Mouse (Mus musculus): ENCODE measurements around the gene Lmx1b. TPM values are rescaled to one million over a fixed set of nuclear protein-coding genes. Genes with fewer than 3 reads are reported as not detected.

Lmx1b gene
- total and polyA plus RNA-seq, 3 experiments = 0.08 to 0.18 TPM; not detected in 1

DNA sequence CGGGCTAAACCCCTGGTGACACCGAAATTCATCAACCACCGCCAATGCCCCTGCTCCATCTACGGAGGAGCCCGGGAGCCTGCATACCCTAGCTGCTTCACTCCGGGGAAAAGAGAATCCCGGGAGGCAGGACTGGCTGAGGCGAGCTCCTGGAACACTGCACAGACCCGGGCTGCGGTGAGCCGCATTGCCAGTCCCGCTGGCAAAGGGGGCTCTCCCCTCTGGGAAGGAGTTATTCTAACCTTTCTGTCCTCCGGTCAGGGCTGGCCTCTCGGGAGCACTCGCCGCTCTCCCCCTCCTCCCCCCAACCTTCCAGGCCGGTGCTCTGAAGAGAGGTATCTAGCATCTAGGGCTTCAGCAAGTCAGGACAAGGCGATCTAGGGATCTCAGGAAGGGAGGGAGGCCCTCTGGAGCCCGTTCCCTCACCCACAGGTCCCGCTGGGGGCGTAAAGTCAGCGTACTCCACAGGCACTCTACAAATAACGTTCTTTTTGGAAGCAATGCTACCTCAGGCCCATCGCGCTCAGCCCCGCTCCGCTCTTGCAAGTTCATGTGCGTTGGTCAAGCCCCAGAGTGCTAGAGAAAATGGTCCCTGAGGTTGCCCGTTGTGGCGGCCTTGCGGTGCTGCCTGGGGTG, 8.5 kb downstream of the Lmx1b start:
- no peak overlapping the region for H3K4me3 ChIP-seq
- H3K27ac ChIP-seq = no peak overlapping the region
- no peak overlapping the region for H3K9ac ChIP-seq (ENCODE audit: low read depth, low read length)
- intact Hi-C loops (cut with DNase I) = no loop called here
- TF ChIP-seq CTCF (IDR thresholded peaks at IDR 0.05) (no peak), POLR2A (IDR thresholded peaks at IDR 0.05; ENCODE audit: insufficient read depth, low read depth, low read length) (no peak), EP300 (IDR thresholded peaks at IDR 0.05; ENCODE audit: insufficient read depth, low read depth, low read length) (no peak)
- DNase-seq = no peak
- H3K27me3 ChIP-seq (ENCODE audit: control insufficient read depth, insufficient read depth, low read length) = peaks cover 49% of the 10 kb centered on the region
- H3K79me2 ChIP-seq (replicated peaks; ENCODE audit: control insufficient read depth, insufficient read depth, low read length) = no peaks in the 10 kb centered on the region
- no peaks in the 10 kb centered on the region for H3K4me1 ChIP-seq (ENCODE audit: control insufficient read depth, insufficient read depth, low read length)
- no peaks in the 10 kb centered on the region for H3K36me3 ChIP-seq (ENCODE audit: control insufficient read depth, insufficient read depth, low read length)
- WGBS = 3% methylated on average over 31 of the region's 31 CpGs

GRCm38 (mm10) chr2:33631022-33631707, 9.1 kb downstream of the Lmx1b start:
- no peak overlapping the region for H3K9ac ChIP-seq (ENCODE audit: low read depth, low read length)
- intact Hi-C loops (cut with DNase I) = no loop called here
- no peak overlapping the region for H3K27ac ChIP-seq
- no peaks in the 10 kb centered on the region for H3K79me2 ChIP-seq (replicated peaks; ENCODE audit: control insufficient read depth, insufficient read depth, low read length)
- no peak overlapping the region for H3K4me3 ChIP-seq
- H3K4me1 ChIP-seq (ENCODE audit: control insufficient read depth, insufficient read depth, low read length) = no peaks in the 10 kb centered on the region
- no peaks in the 10 kb centered on the region for H3K36me3 ChIP-seq (ENCODE audit: control insufficient read depth, insufficient read depth, low read length)
- TF ChIP-seq POLR2A (IDR thresholded peaks at IDR 0.05; ENCODE audit: insufficient read depth, low read depth, low read length) (no peak), EP300 (IDR thresholded peaks at IDR 0.05; ENCODE audit: insufficient read depth, low read depth, low read length) (no peak), CTCF (IDR thresholded peaks at IDR 0.05) (no peak)
- 3% methylated on average over 40 of the region's 40 CpGs for WGBS
- no peak for DNase-seq
- peaks cover 49% of the 10 kb centered on the region for H3K27me3 ChIP-seq (ENCODE audit: control insufficient read depth, insufficient read depth, low read length)

DNA sequence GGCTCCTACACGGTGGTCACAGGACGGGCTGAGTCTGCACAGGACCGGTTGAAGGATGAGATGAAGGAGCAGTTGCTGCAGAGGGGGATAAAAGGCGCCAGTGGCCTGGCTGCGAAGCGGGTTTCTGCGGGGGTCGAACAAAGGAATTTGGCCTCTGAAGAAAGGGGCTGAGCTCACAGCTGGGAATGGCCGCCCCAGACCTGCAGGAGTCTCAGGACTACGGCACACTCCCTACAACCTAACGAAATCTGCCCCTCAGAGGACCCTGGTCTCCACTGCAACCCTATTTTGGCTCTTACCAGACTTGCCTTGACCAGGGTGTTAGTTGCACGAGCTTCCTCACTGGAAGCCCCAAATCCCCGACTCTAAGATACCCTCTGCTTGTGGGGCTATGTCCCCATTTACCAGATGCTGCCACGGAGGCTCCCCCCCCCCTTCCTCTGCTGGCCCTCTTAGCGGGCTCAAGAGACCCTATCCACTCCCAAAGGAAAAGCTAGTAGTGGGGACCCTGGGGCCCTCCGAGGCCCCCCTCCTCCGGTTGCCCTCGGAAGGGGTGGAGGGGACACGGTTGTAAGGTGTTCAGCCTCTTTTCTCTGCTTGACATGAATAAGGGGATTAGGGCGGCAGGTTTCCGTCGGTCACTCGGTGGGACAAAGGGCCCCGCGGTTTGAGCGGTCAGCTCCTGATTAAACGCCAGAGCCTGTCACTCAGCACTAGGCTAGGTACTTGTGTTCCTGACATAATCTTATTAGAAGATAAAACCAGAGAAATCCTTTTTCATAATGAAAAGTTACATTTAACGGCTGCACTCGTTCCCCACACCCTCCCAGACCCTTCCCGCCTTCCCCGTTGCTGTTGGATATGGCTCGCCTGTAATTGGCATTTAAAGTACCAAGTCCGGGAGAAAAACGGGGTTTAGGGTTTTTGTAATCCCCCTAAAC, 10.0 kb downstream of the Lmx1b start:
- H3K4me3 ChIP-seq = no peak overlapping the region
- H3K4me1 ChIP-seq (ENCODE audit: control insufficient read depth, insufficient read depth, low read length) = no peaks in the 10 kb centered on the region
- intact Hi-C loops (cut with DNase I) = no loop called here
- 5% methylated on average over 34 of the region's 34 CpGs for WGBS
- no peak for TF ChIP-seq EP300 (IDR thresholded peaks at IDR 0.05; ENCODE audit: insufficient read depth, low read depth, low read length)
- TF ChIP-seq POLR2A (IDR thresholded peaks at IDR 0.05; ENCODE audit: insufficient read depth, low read depth, low read length) = no peak
- no peak for TF ChIP-seq CTCF (IDR thresholded peaks at IDR 0.05)
- no peak overlapping the region for H3K27ac ChIP-seq
- H3K79me2 ChIP-seq (replicated peaks; ENCODE audit: control insufficient read depth, insufficient read depth, low read length) = no peaks in the 10 kb centered on the region
- peaks cover 42% of the 10 kb centered on the region for H3K27me3 ChIP-seq (ENCODE audit: control insufficient read depth, insufficient read depth, low read length)
- DNase-seq = no peak
- no peak overlapping the region for H3K9ac ChIP-seq (ENCODE audit: low read depth, low read length)
- H3K36me3 ChIP-seq (ENCODE audit: control insufficient read depth, insufficient read depth, low read length) = no peaks in the 10 kb centered on the region

DNA sequence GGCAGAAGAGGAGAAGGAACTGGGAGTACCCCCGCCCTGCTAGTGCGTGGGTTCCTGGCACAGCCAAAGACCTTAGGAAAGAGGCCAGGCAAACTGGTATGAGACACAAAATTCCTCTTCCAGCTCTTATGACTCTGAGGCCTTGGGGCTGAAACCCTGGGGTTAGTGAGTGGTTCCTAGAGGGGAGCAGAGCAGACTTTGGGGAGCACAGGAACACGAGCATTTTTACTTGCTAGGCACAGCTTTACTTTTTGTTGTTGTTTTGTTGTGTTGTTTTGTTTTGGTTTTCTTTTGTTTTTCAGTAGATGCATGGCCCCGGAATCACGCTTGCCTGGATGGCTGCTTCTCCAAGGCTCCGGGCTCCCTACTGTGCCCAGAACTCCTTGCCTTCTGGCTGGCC, 10.7 kb downstream of the Lmx1b start:
- Histone ChIP-seq H3K4me3 (no peak overlapping the region), H3K9ac (ENCODE audit: low read depth, low read length) (no peak overlapping the region), H3K4me1 (ENCODE audit: control insufficient read depth, insufficient read depth, low read length) (no peaks in the 10 kb centered on the region), H3K27ac (no peak overlapping the region), H3K36me3 (ENCODE audit: control insufficient read depth, insufficient read depth, low read length) (no peaks in the 10 kb centered on the region), H3K27me3 (ENCODE audit: control insufficient read depth, insufficient read depth, low read length) (peaks cover 40% of the 10 kb centered on the region), H3K79me2 (replicated peaks; ENCODE audit: control insufficient read depth, insufficient read depth, low read length) (no peaks in the 10 kb centered on the region)
- no peak for TF ChIP-seq POLR2A (IDR thresholded peaks at IDR 0.05; ENCODE audit: insufficient read depth, low read depth, low read length)
- no peak for TF ChIP-seq CTCF (IDR thresholded peaks at IDR 0.05)
- no peak for TF ChIP-seq EP300 (IDR thresholded peaks at IDR 0.05; ENCODE audit: insufficient read depth, low read depth, low read length)
- intact Hi-C loops (cut with DNase I) = no loop called here
- 12% methylated on average over 6 of the region's 6 CpGs for WGBS
- DNase-seq = no peak

DNA sequence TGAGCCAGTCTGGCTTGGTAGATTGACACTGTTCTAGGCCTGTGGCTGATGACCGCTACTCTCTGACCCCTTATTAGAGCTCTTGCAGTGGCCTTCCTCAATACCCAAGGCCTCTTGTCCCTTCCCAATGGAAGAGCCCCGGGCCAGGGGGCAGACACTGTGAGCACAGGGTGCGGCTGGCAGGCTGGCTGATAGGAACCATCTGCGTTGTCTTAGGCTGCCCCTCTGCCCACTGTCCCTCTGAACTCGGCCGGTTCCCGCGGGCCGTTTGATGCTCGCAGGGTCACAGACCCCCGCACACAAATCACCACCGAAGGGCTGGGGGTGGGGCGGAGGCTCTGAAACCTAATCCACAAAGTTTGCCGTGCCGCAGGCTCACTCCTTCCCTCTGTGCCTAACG, 11.5 kb downstream of the Lmx1b start:
- no peak overlapping the region for H3K9ac ChIP-seq (ENCODE audit: low read depth, low read length)
- no peaks in the 10 kb centered on the region for H3K36me3 ChIP-seq (ENCODE audit: control insufficient read depth, insufficient read depth, low read length)
- TF ChIP-seq POLR2A (IDR thresholded peaks at IDR 0.05; ENCODE audit: insufficient read depth, low read depth, low read length) = no peak
- no peak for TF ChIP-seq EP300 (IDR thresholded peaks at IDR 0.05; ENCODE audit: insufficient read depth, low read depth, low read length)
- TF ChIP-seq CTCF (IDR thresholded peaks at IDR 0.05) = no peak
- H3K27me3 ChIP-seq (ENCODE audit: control insufficient read depth, insufficient read depth, low read length) = peaks cover 37% of the 10 kb centered on the region
- H3K79me2 ChIP-seq (replicated peaks; ENCODE audit: control insufficient read depth, insufficient read depth, low read length) = no peaks in the 10 kb centered on the region
- no peak overlapping the region for H3K27ac ChIP-seq
- intact Hi-C loops (cut with DNase I) = no loop called here
- H3K4me1 ChIP-seq (ENCODE audit: control insufficient read depth, insufficient read depth, low read length) = no peaks in the 10 kb centered on the region
- WGBS = 11% methylated on average over 16 of the region's 16 CpGs
- no peak for DNase-seq
- no peak overlapping the region for H3K4me3 ChIP-seq

All from heart, adult 2 months (tissue).